Mouse (Mus musculus) liver, adult 10 weeks (tissue): ENCODE data around the gene Etv3. TPM values are rescaled to one million over a fixed set of nuclear protein-coding genes. Genes with fewer than 3 reads are reported as not detected.

ENCODE experiments used
- polyA plus RNA-seq: library from polyadenylated mRNA; stranded (reverse); fragments of 350-450 nt; fragmentation: Illumina TruSeq; extraction: RNeasy Lipid Tissue Mini Kit (QIAGEN cat#74804); gene quantifications from one replicate; pipeline ENCODE4 v1.2.3, GENCODE M21; 2014; ENCODE audit warnings: low read depth, low replicate concordance

Gene Etv3
- polyA plus RNA-seq, result 5.3 TPM

GRCm38 (mm10) chr3:87525043-87525836, at the start of gene Etv3:
Etv3 (plus strand) TSS chr3:87525407.

Other genes with a start within 250 kb of the Etv3 start
- 34.7 TPM for gene Cd5l, start 167.5 kb upstream of the Etv3 start, polyA plus RNA-seq
- gene Fcrl1, start 149.0 kb upstream of the Etv3 start, polyA plus RNA-seq, result 0.21 TPM
- not detected for gene Fcrl5, start 89.6 kb upstream of the Etv3 start, polyA plus RNA-seq
- 6.9 TPM for gene Arhgef11, start 92.2 kb downstream of the Etv3 start, polyA plus RNA-seq
- gene Lrrc71, start 223.2 kb downstream of the Etv3 start, polyA plus RNA-seq, result not detected